Mouse (Mus musculus) liver, embryonic 15.5 days (tissue): ENCODE data around the gene Ago4. TPM values are rescaled to one million over a fixed set of nuclear protein-coding genes. Genes with fewer than 3 reads are reported as not detected.

Experiments used
- ATAC-seq: fragments of 200-750 bp; cut with Nextera tagmentation; 2 replicates; pipeline ENCODE4 v1.8.0; 2017; ENCODE audit warnings: moderate number of reproducible peaks, mild to moderate bottlenecking, moderate library complexity; ENCODE audit not compliant: insufficient read depth
- H3K27ac ChIP-seq: fragments of 300-500 bp; sonication (generic); replicated peaks from 2 replicates; pipeline ENCODE4 v1.5.1; 2015; ENCODE audit warnings: mild to moderate bottlenecking, inconsistent platforms
- H3K27me3 ChIP-seq: fragments of 300-500 bp; sonication (generic); 2 replicates; pipeline ENCODE4 v1.6.1; 2015; ENCODE audit warnings: mild to moderate bottlenecking, inconsistent platforms
- H3K36me3 ChIP-seq: fragments of 300-500 bp; sonication (generic); replicated peaks from 2 replicates; pipeline ENCODE4 v1.6.1; 2015; ENCODE audit warnings: moderate library complexity, mild to moderate bottlenecking, inconsistent platforms
- H3K4me1 ChIP-seq: fragments of 300-500 bp; sonication (generic); replicated peaks from 2 replicates; pipeline ENCODE4 v1.6.1; 2015; ENCODE audit warnings: inconsistent platforms
- H3K4me2 ChIP-seq: fragments of 300-500 bp; sonication (generic); 2 replicates; pipeline ENCODE4 v1.6.1; 2015; ENCODE audit warnings: moderate library complexity, mild to moderate bottlenecking, inconsistent platforms
- H3K4me3 ChIP-seq: fragments of 300-500 bp; sonication (generic); replicated peaks from 2 replicates; pipeline ENCODE4 v1.5.1; 2015; ENCODE audit warnings: mild to moderate bottlenecking, inconsistent platforms
- H3K9ac ChIP-seq: fragments of 300-500 bp; sonication (generic); 2 replicates; pipeline ENCODE4 v1.6.1; 2015; ENCODE audit warnings: moderate library complexity, mild to moderate bottlenecking, inconsistent platforms
- H3K9me3 ChIP-seq: fragments of 300-500 bp; sonication (generic); replicated peaks from 2 replicates; pipeline ENCODE4 v1.6.1; 2016; ENCODE audit warnings: inconsistent platforms
- WGBS: fragments of 180-500 bp; shearing (Covaris S2); methylation state at CpG from one replicate; pipeline ENCODE4 v1.1.7; 2015; ENCODE audit warnings: mixed read lengths; ENCODE audit not compliant: insufficient replicate concordance; 5-methylcytosine and 5-hydroxymethylcytosine counted together
- polyA plus RNA-seq: library from polyadenylated mRNA; unstranded; fragments of >200 nt; fragmentation: Nextera tagmentation; extraction: Ambion mirVana; gene quantifications from 2 replicates; pipeline ENCODE4 v1.2.1, GENCODE M21; 2015

Gene Ago4
- 0.17 and 0.31 TPM in 2 replicates for polyA plus RNA-seq

- ATAC-seq, result peak; percentile 63
- Histone ChIP-seq H3K27ac (no peak within 1 kb of the TSS), H3K9ac (peak within 1 kb of the TSS; percentile 47), H3K27me3 (peaks cover 37% of the 10 kb centered on the region), H3K4me1 (peaks cover 17% of the 10 kb centered on the region; the same call in 1 of the 2 replicates), H3K36me3 (no peaks in the 10 kb centered on the region), H3K9me3 (no peaks in the 10 kb centered on the region), H3K4me3 (peak within 1 kb of the TSS; percentile 66), H3K4me2 (peak within 1 kb of the TSS; percentile 81)
- WGBS, result under 1% methylated on average over 106 of the region's 120 CpGs
Measured at GRCm38 (mm10) chr4:126532827-126533728, at the start of gene Ago4. TSS of gene Ago4 (minus strand) at chr4:126533472.

- Histone ChIP-seq H3K4me3 (no peak overlapping the region), H3K27me3 (no peaks in the 10 kb centered on the region), H3K9ac (no peak overlapping the region), H3K4me1 (no peaks in the 10 kb centered on the region), H3K4me2 (no peak overlapping the region), H3K9me3 (no peaks in the 10 kb centered on the region), H3K27ac (no peak overlapping the region), H3K36me3 (peaks cover 100% of the 10 kb centered on the region)
- no peak for ATAC-seq
- WGBS, result 67% methylated on average over 2 of the region's 2 CpGs
Measured at GRCm38 (mm10) chr4:126579077-126579476, 45.8 kb upstream of the Ago4 start.

DNA sequence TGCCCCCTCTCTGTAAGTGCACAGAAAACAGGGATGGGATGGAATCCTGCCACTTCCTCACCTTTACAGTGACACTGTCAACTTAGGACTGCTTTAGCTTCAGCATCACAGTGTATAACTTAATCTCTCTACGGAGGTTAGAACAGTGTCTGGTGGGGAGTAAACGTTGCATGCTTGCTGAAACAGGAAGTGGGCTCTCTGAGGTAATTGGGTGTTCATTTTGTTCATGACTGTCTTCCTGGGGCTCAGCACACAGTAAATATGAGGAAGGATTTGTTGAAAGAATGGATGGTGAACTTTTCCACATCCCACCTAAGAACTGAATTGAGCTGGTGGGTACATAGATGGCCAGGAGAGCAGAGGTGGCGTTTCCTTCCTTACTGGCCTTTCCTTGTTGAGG, 44.6 kb upstream of the Ago4 start:
- Histone ChIP-seq H3K4me2 (no peak overlapping the region), H3K36me3 (peaks cover 100% of the 10 kb centered on the region)

GRCm38 (mm10) chr4:126576281-126576680, 43.0 kb upstream of the Ago4 start:
- peaks cover 100% of the 10 kb centered on the region for H3K36me3 ChIP-seq
- WGBS, result 94% methylated on average over 5 of the region's 5 CpGs

More for the DNA sequence above, 44.6 kb upstream of the Ago4 start:
- no peaks in the 10 kb centered on the region for H3K4me1 ChIP-seq
- no peak overlapping the region for H3K4me3 ChIP-seq
- WGBS, result 59% methylated on average over 3 of the region's 3 CpGs
- H3K9ac ChIP-seq, result no peak overlapping the region
- no peak overlapping the region for H3K27ac ChIP-seq
- no peaks in the 10 kb centered on the region for H3K9me3 ChIP-seq
- H3K27me3 ChIP-seq, result no peaks in the 10 kb centered on the region
- no peak for ATAC-seq

GRCm38 (mm10) chr4:126569783-126570182, 36.5 kb upstream of the Ago4 start:
- no peak for ATAC-seq
- Histone ChIP-seq H3K4me1 (no peaks in the 10 kb centered on the region), H3K36me3 (peaks cover 98% of the 10 kb centered on the region), H3K27me3 (no peaks in the 10 kb centered on the region), H3K4me2 (no peak overlapping the region), H3K9ac (no peak overlapping the region), H3K27ac (no peak overlapping the region), H3K4me3 (no peak overlapping the region), H3K9me3 (no peaks in the 10 kb centered on the region)
- 84% methylated on average over 3 of the region's 3 CpGs for WGBS

More at GRCm38 (mm10) chr4:126576281-126576680, 43.0 kb upstream of the Ago4 start:
- Histone ChIP-seq H3K4me2 (no peak overlapping the region), H3K4me1 (no peaks in the 10 kb centered on the region), H3K27me3 (no peaks in the 10 kb centered on the region), H3K27ac (no peak overlapping the region), H3K4me3 (no peak overlapping the region), H3K9ac (no peak overlapping the region), H3K9me3 (no peaks in the 10 kb centered on the region)
- no peak for ATAC-seq

DNA sequence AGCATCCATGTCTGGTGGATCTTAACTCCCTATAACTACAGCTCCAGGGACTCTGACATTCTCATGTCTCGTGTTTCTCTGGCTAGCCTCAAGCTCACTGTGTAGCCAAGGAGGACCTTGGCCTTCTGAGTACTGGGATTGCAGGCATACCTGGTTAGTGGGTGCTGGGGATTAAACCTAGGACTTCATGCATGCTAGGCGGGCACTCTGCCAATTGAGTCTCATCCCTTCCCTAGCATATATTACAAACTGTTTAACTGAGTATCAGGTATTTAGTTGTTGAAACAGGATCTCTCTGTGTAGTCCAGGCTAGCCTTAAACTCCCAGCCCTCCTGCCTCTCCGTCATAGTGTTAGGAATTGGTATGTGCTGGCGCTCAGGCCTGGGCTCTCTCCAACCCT, 34.0 kb upstream of the Ago4 start:
- no peaks in the 10 kb centered on the region for H3K4me1 ChIP-seq
- no peak overlapping the region for H3K4me3 ChIP-seq
- no peak overlapping the region for H3K27ac ChIP-seq
- peaks cover 98% of the 10 kb centered on the region for H3K36me3 ChIP-seq
- no peak for ATAC-seq
- no peaks in the 10 kb centered on the region for H3K27me3 ChIP-seq
- H3K9me3 ChIP-seq, result no peaks in the 10 kb centered on the region
- no peak overlapping the region for H3K4me2 ChIP-seq
- H3K9ac ChIP-seq, result no peak overlapping the region
- WGBS, result 88% methylated on average over 4 of the region's 4 CpGs

GRCm38 (mm10) chr4:126563798-126564197, 30.5 kb upstream of the Ago4 start:
- Histone ChIP-seq H3K4me2 (no peak overlapping the region), H3K27me3 (no peaks in the 10 kb centered on the region), H3K27ac (no peak overlapping the region), H3K36me3 (peaks cover 91% of the 10 kb centered on the region), H3K9ac (no peak overlapping the region), H3K4me3 (no peak overlapping the region), H3K9me3 (no peaks in the 10 kb centered on the region), H3K4me1 (peaks cover 3% of the 10 kb centered on the region)
- 79% methylated on average over 6 of the region's 6 CpGs for WGBS
- no peak for ATAC-seq

GRCm38 (mm10) chr4:126556809-126557711, 23.8 kb upstream of the Ago4 start, which contains the start of gene Clspn:
TSS of gene Clspn (plus strand) at chr4:126556935.
- no peaks in the 10 kb centered on the region for H3K27me3 ChIP-seq
- peaks cover 34% of the 10 kb centered on the region for H3K4me1 ChIP-seq
- peaks cover 33% of the 10 kb centered on the region for H3K36me3 ChIP-seq
- under 1% methylated on average over 54 of the region's 54 CpGs for WGBS
- H3K9me3 ChIP-seq, result no peaks in the 10 kb centered on the region
- H3K4me3 ChIP-seq, result peak within 1 kb of the TSS; percentile 82
- peak within 1 kb of the TSS; percentile 86 for H3K9ac ChIP-seq
- H3K27ac ChIP-seq, result peak within 1 kb of the TSS; percentile 78
- ATAC-seq, result peak; percentile 98
- peak within 1 kb of the TSS; percentile 77 for H3K4me2 ChIP-seq

GRCm38 (mm10) chr4:126554462-126554861, 21.2 kb upstream of the Ago4 start:
- Histone ChIP-seq H3K27ac (no peak overlapping the region), H3K4me2 (no peak overlapping the region), H3K9ac (no peak overlapping the region), H3K9me3 (no peaks in the 10 kb centered on the region), H3K27me3 (no peaks in the 10 kb centered on the region), H3K36me3 (peaks cover 11% of the 10 kb centered on the region), H3K4me1 (peaks cover 34% of the 10 kb centered on the region), H3K4me3 (no peak overlapping the region)
- 24% methylated on average over 3 of the region's 3 CpGs for WGBS
- ATAC-seq, result no peak

- 63% methylated on average over 1 of the region's 1 CpGs for WGBS
- Histone ChIP-seq H3K9ac (no peak overlapping the region), H3K4me2 (no peak overlapping the region), H3K27me3 (no peaks in the 10 kb centered on the region), H3K27ac (no peak overlapping the region), H3K36me3 (peaks cover 6% of the 10 kb centered on the region), H3K4me1 (peaks cover 30% of the 10 kb centered on the region), H3K4me3 (no peak overlapping the region), H3K9me3 (no peaks in the 10 kb centered on the region)
- ATAC-seq, result no peak
Measured at GRCm38 (mm10) chr4:126553685-126554084, 20.4 kb upstream of the Ago4 start.

DNA sequence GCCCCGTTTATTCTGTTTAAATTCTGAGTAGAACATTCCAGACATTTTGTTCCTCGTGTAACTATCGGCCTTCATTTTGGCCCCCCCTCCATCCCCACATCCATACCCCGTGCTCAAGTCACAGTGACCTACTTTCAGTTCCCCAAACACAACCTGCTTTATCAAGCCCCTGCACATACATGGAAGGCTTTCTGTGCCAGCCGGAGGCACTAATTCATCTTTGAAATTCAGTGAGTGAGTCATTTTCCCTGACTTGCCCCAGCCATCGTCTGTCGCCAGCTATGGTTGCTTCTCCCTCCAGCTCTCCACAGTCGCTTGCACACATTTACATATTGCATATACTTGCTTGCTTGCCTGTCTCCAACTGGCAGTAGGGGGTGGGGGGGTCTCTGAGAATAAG, 19.8 kb upstream of the Ago4 start:
- ATAC-seq, result no peak
- Histone ChIP-seq H3K9ac (no peak overlapping the region), H3K4me3 (no peak overlapping the region), H3K36me3 (peaks cover under 1% of the 10 kb centered on the region; the same call in 1 of the 2 replicates), H3K27me3 (no peaks in the 10 kb centered on the region), H3K4me1 (peaks cover 24% of the 10 kb centered on the region), H3K9me3 (no peaks in the 10 kb centered on the region), H3K4me2 (no peak overlapping the region), H3K27ac (no peak overlapping the region)
- WGBS, result 47% methylated on average over 8 of the region's 8 CpGs
